Mouse (Mus musculus): ENCODE measurements around the gene Muc3a. TPM values are rescaled to one million over a fixed set of nuclear protein-coding genes. Genes with fewer than 3 reads are reported as not detected.

The Muc3a gene
- total RNA-seq (2014; fragmentation: Nextera tagmentation) = 0.98 TPM in 1 of 2 replicates, not detected in the other
- 0.17 TPM in 1 of 2 replicates, not detected in the other for total RNA-seq (2017)
- not detected in 2 replicates for polyA plus RNA-seq (2012)

- Histone ChIP-seq H3K4me1 (ENCODE audit: insufficient read depth, low read depth, low read length) (peaks cover 7% of the 10 kb centered on the region), H3K4me3 (ENCODE audit: low read depth, low read length) (no peak within 1 kb of the TSS), H3K27me3 (ENCODE audit: insufficient read depth, low read length) (0 out of 2 replicates have a peak, but pooled peaks cover 3% of the 10 kb centered on the region), H3K36me3 (replicated peaks) (no peaks in the 10 kb centered on the region), H3K9me3 (replicated peaks) (no peaks in the 10 kb centered on the region)
- TF ChIP-seq TAL1 (conservative IDR thresholded peaks at IDR 0.05; ENCODE audit: low read depth, low read length) = no peak
- no peak for TF ChIP-seq CTCF (IDR thresholded peaks at IDR 0.05; ENCODE audit: low read depth, low read length)
- no peak for TF ChIP-seq POLR2AphosphoS5 (IDR thresholded peaks at IDR 0.05; ENCODE audit: insufficient replicate concordance, low read depth, low read length)
- no peak for TF ChIP-seq GATA1 (IDR thresholded peaks at IDR 0.05; ENCODE audit: borderline replicate concordance, low read length)
- TF ChIP-seq GATA2 (IDR thresholded peaks at IDR 0.05; ENCODE audit: borderline replicate concordance, low read depth, low read length) = no peak
- DNase-seq (ENCODE audit: low spot score) = no peak
- ATAC-seq (ENCODE audit: extremely low read depth, insufficient number of reproducible peaks, low FRiP score, poor library complexity, severe bottlenecking) = no peak
Measured at GRCm38 (mm10) chr5:137212289-137212688, at the start of gene Muc3a. Muc3a (minus strand) TSS chr5:137212389.

GRCm38 (mm10) chr5:137211114-137211829, 917 bp downstream of the Muc3a start:
- Histone ChIP-seq H3K27me3 (ENCODE audit: insufficient read depth, low read length) (peaks cover 5% of the 10 kb centered on the region; the same call in 1 of the 2 replicates), H3K4me1 (ENCODE audit: insufficient read depth, low read depth, low read length) (peaks cover 7% of the 10 kb centered on the region), H3K4me3 (ENCODE audit: low read depth, low read length) (no peak overlapping the region), H3K36me3 (replicated peaks) (no peaks in the 10 kb centered on the region), H3K9me3 (replicated peaks) (no peaks in the 10 kb centered on the region)
- TF ChIP-seq GATA1 (IDR thresholded peaks at IDR 0.05; ENCODE audit: borderline replicate concordance, low read length) = no peak
- TF ChIP-seq CTCF (IDR thresholded peaks at IDR 0.05; ENCODE audit: low read depth, low read length) = no peak
- TF ChIP-seq TAL1 (conservative IDR thresholded peaks at IDR 0.05; ENCODE audit: low read depth, low read length) = no peak
- TF ChIP-seq POLR2AphosphoS5 (IDR thresholded peaks at IDR 0.05; ENCODE audit: insufficient replicate concordance, low read depth, low read length) = no peak
- TF ChIP-seq GATA2 (IDR thresholded peaks at IDR 0.05; ENCODE audit: borderline replicate concordance, low read depth, low read length) = no peak
- DNase-seq (ENCODE audit: low spot score) (no peak), ATAC-seq (ENCODE audit: extremely low read depth, insufficient number of reproducible peaks, low FRiP score, poor library complexity, severe bottlenecking) (no peak)

- H3K4me1 ChIP-seq (ENCODE audit: insufficient read depth, low read depth, low read length) = peaks cover 7% of the 10 kb centered on the region
- no peaks in the 10 kb centered on the region for H3K36me3 ChIP-seq (replicated peaks)
- no peaks in the 10 kb centered on the region for H3K9me3 ChIP-seq (replicated peaks)
- DNase-seq (ENCODE audit: low spot score) (no peak), ATAC-seq (ENCODE audit: extremely low read depth, insufficient number of reproducible peaks, low FRiP score, poor library complexity, severe bottlenecking) (no peak)
- TF ChIP-seq TAL1 (conservative IDR thresholded peaks at IDR 0.05; ENCODE audit: low read depth, low read length) (no peak), GATA2 (IDR thresholded peaks at IDR 0.05; ENCODE audit: borderline replicate concordance, low read depth, low read length) (no peak), GATA1 (IDR thresholded peaks at IDR 0.05; ENCODE audit: borderline replicate concordance, low read length) (no peak), POLR2AphosphoS5 (IDR thresholded peaks at IDR 0.05; ENCODE audit: insufficient replicate concordance, low read depth, low read length) (no peak), CTCF (IDR thresholded peaks at IDR 0.05; ENCODE audit: low read depth, low read length) (no peak)
- H3K4me3 ChIP-seq (ENCODE audit: low read depth, low read length) = no peak overlapping the region
- H3K27me3 ChIP-seq (ENCODE audit: insufficient read depth, low read length) = peaks cover 5% of the 10 kb centered on the region; the same call in 1 of the 2 replicates
Measured at GRCm38 (mm10) chr5:137210689-137211088, 1.5 kb downstream of the Muc3a start.

GRCm38 (mm10) chr5:137205301-137205700, 6.9 kb downstream of the Muc3a start:
- Histone ChIP-seq H3K27me3 (ENCODE audit: insufficient read depth, low read length) (peaks cover 12% of the 10 kb centered on the region), H3K9me3 (replicated peaks) (no peaks in the 10 kb centered on the region), H3K36me3 (replicated peaks) (no peaks in the 10 kb centered on the region), H3K4me3 (ENCODE audit: low read depth, low read length) (no peak overlapping the region), H3K4me1 (ENCODE audit: insufficient read depth, low read depth, low read length) (no peaks in the 10 kb centered on the region)
- DNase-seq (ENCODE audit: low spot score) = no peak
- ATAC-seq (ENCODE audit: extremely low read depth, insufficient number of reproducible peaks, low FRiP score, poor library complexity, severe bottlenecking) = no peak
- TF ChIP-seq CTCF (IDR thresholded peaks at IDR 0.05; ENCODE audit: low read depth, low read length) (no peak), TAL1 (conservative IDR thresholded peaks at IDR 0.05; ENCODE audit: low read depth, low read length) (no peak), GATA2 (IDR thresholded peaks at IDR 0.05; ENCODE audit: borderline replicate concordance, low read depth, low read length) (no peak), POLR2AphosphoS5 (IDR thresholded peaks at IDR 0.05; ENCODE audit: insufficient replicate concordance, low read depth, low read length) (no peak), GATA1 (IDR thresholded peaks at IDR 0.05; ENCODE audit: borderline replicate concordance, low read length) (no peak)

GRCm38 (mm10) chr5:137194488-137195120, 17.6 kb downstream of the Muc3a start:
- TF ChIP-seq GATA2 (IDR thresholded peaks at IDR 0.05; ENCODE audit: borderline replicate concordance, low read depth, low read length) (no peak), TAL1 (conservative IDR thresholded peaks at IDR 0.05; ENCODE audit: low read depth, low read length) (no peak), GATA1 (IDR thresholded peaks at IDR 0.05; ENCODE audit: borderline replicate concordance, low read length) (no peak), POLR2AphosphoS5 (IDR thresholded peaks at IDR 0.05; ENCODE audit: insufficient replicate concordance, low read depth, low read length) (no peak), CTCF (IDR thresholded peaks at IDR 0.05; ENCODE audit: low read depth, low read length) (no peak)
- Histone ChIP-seq H3K36me3 (replicated peaks) (no peaks in the 10 kb centered on the region), H3K4me3 (ENCODE audit: low read depth, low read length) (no peak overlapping the region), H3K4me1 (ENCODE audit: insufficient read depth, low read depth, low read length) (peaks cover 7% of the 10 kb centered on the region), H3K27me3 (ENCODE audit: insufficient read depth, low read length) (0 out of 2 replicates have a peak, but pooled peaks cover 2% of the 10 kb centered on the region), H3K9me3 (replicated peaks) (no peaks in the 10 kb centered on the region)
- DNase-seq (ENCODE audit: low spot score) = no peak
- no peak for ATAC-seq (ENCODE audit: extremely low read depth, insufficient number of reproducible peaks, low FRiP score, poor library complexity, severe bottlenecking)

Measured in G1E (cell line).